Mouse (Mus musculus): ENCODE measurements around the gene Ephb1. TPM values are rescaled to one million over a fixed set of nuclear protein-coding genes. Genes with fewer than 3 reads are reported as not detected.

Ephb1 gene
- not detected for total RNA-seq (2023)

GRCm38 (mm10) chr9:102354561-102354973 is at the start of gene Ephb1:
TSS of gene Ephb1 (minus strand) at chr9:102354693.

Other genes starting within 250 kb of the Ephb1 start
- gene Ky, start 151.1 kb upstream of the Ephb1 start, total RNA-seq (2023): under 1 TPM in 1 of 2 experiments, not detected in 1; 0.09 TPM